Mouse (Mus musculus): Measurements from ENCODE around the gene Apon.
"Not testable (repeated sequence)": the region's sequence is repeated elsewhere in the genome, so short reads cannot be mapped to it uniquely, and the experiment has no call there.

The Apon gene

GRCm38 (mm10) chr10:128253677-128254255, at the start of gene Apon:
Gene Apon (plus strand): TSS chr10:128254096.
- DNase-seq (ENCODE audit: low spot score) = no peak

- no peak for DNase-seq (ENCODE audit: low spot score)
Observed at GRCm38 (mm10) chr10:128204941-128205340, 49.0 kb upstream of the Apon start.

- no peak for DNase-seq (ENCODE audit: low spot score)
Observed at GRCm38 (mm10) chr10:128208326-128208725, 45.6 kb upstream of the Apon start.

GRCm38 (mm10) chr10:128209311-128210009, 44.4 kb upstream of the Apon start:
- no peak for DNase-seq (ENCODE audit: low spot score)

GRCm38 (mm10) chr10:128210131-128210530, 43.8 kb upstream of the Apon start:
- DNase-seq (ENCODE audit: low spot score) = no peak

DNA sequence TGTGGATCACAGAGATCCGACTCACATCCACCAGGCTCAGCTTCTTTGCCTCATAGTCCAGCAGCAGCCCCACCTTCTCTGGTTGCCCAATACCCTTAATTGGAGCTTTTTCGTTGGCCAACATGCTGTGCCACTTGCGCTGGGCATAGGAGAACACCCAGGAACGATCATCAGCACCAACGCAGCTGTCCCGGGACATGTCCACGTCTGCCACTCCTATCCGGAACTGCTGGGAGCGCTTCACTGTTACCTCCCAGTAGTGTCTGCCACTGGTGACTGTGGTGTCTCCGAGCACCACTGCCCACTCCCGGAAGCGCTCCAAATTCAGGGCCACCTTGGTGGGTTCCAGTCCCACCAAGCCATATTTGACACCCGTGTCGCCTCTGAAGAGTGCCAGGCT, 42.9 kb upstream of the Apon start:
- DNase-seq (ENCODE audit: low spot score) = no peak

DNA sequence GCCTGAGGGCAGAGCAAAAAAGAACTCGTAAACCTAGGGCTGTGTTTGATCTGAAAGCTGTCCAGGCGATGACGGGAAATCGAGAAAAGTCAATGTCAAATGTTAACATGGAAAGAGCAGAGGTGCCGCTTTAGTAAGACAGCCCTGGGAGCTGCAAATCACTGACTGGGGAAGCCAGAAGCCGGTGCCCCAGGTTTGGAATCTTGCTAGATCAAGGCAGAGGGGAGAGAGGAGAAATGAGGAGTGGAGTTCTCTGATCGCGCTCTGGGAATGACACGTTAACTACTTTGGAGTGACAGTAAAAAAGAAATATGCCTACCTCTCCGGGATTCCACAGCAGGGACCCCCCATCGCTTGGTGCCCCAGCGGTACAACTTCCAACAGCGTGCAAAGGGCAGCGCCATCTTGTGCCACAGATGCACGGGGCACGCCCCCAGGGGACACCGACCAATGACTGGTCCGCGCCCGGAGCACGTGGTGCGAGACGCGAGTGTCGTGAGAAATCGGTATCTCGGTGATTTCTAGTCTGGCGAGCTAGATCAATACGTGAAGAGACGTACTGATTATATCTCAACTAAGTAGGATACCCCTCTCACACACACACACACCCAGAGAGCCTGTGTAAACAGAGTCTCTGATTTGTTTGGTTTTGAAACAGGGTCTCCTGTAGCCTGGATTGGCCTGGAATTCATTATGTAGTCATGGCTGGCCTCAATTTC, 42.3 kb upstream of the Apon start, which contains the start of gene Spryd4:
Gene Spryd4 (minus strand): TSS at position 418 of the 719 bp plus-strand sequence.
- peak; percentile 82 for DNase-seq (ENCODE audit: low spot score)

DNA sequence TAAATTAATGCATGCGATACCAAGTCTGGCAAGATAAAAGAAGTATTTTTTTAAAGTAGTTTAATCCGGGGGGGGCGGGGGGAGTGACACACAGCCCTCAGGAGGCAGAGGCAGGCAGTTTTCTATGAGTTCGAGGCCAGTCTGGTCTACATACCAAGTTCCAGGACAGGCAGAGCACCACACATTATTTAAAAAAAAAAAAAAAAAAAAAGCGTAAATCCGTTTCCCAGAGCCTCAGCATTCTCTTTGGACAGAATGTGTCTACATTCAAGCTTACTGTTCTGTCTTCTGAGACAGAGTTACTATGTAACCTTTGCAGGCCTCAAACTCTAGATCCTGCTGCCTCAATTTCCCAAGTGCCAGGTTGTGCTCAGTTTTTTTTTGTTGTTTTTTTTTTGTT, 41.7 kb upstream of the Apon start:
- DNase-seq (ENCODE audit: low spot score) = no peak

DNA sequence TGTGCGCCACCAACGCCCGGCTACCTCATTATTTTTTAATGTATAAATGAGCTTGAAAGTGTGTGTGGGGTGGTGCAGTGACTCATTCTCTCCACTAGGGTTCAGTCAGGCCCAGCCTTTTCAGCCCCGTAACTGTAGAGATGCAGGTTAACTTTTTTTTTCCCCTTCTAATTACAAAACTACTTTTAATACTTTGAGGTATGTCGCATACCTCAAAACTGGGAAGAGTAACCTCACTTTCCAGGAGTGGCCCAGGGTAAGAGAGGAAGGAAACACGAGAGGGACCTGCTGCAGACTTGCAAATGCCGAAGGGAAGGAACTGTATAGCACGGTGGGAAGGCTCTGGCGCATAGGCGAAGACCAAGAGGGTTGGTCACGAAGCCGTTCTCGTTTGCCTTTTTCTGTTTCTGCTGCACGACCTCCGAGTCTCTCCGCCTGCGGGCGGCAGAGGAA, 41.0 kb upstream of the Apon start:
- DNase-seq (ENCODE audit: low spot score) = no peak

- not testable (repeated sequence) for DNase-seq (ENCODE audit: low spot score)
Observed at GRCm38 (mm10) chr10:128214112-128214511, 39.8 kb upstream of the Apon start.

DNA sequence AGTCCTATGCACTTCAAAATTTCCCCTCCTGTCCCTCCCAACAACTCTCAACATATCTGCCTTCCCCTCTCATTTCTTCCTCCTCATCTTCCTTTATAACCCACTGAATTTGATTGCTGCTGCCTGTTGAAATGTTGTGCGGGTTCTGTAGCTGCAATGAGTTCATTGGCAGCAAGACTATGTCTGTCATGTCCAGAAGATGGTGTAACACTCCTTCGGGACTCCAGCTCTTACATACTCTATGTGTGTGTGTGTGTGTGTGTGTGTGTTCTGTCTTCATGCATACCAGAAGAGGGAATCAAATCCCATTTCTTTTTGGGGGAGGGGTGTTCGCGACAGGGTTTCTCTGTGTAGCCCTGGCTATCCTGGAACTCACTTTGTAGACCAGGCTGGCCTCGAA, 38.9 kb upstream of the Apon start:
- no peak for DNase-seq (ENCODE audit: low spot score)

DNA sequence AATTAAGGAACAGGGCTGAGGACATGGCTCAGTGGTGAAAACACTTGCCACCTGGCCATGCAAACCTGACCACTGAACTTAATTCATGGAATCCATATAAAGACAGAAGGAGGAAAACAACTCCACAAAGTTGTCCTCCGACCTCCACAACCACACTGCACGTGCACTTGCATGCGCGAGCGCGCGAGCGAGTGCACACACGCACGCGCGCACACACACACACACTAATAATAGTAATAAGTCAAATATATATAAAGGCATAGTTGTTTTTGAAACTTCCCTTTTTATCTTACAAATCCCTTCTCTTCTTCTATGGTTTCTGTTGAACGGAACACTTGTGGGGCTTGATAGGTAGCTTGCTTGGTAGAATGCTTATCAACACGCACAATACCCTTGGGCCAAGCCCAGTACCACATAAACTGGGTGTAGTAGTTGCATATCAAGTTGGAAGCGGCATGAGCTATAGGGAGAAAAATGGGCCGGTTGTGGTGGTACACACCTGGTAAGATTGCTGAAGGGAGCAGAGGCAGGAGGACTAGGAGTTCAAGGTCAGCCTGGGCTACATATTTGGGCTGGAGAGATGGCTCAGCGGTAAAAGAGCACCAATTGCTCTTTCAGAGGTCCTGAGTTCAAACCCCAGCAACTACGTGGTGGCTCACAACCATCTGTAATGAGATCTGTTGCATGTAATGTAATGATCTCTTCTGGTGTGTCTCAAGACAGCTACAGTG, 35.3 kb upstream of the Apon start:
- DNase-seq (ENCODE audit: low spot score) = no peak

GRCm38 (mm10) chr10:128221533-128222286, 32.2 kb upstream of the Apon start:
- DNase-seq (ENCODE audit: low spot score) = no peak

GRCm38 (mm10) chr10:128225064-128225463, 28.8 kb upstream of the Apon start:
- DNase-seq (ENCODE audit: low spot score) = no peak

DNA sequence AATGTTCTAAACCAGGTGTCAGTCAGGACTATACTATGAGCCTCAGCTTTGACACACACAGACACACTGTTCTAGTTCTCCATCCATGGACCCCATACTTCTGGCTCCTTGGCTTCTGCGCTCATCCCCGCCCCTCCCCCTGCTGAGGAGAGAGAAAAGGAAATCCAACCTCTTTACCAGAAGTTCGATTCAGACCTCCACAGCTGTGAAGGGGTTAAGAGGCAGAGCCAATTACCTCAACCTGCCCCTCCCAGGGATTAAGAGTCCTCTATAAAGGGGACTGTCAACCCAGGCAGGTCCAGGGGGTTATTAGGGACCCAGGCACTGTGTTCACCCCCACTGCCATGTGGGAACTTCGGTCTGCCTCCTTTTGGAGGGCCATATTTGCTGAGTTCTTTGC, 28.4 kb upstream of the Apon start, which contains the start of gene Mip:
Gene Mip (plus strand): TSS at position 301 of the 400 bp plus-strand sequence.
- DNase-seq (ENCODE audit: low spot score) = no peak

- DNase-seq (ENCODE audit: low spot score) = no peak
Observed at GRCm38 (mm10) chr10:128227592-128227991, 26.3 kb upstream of the Apon start.

DNA sequence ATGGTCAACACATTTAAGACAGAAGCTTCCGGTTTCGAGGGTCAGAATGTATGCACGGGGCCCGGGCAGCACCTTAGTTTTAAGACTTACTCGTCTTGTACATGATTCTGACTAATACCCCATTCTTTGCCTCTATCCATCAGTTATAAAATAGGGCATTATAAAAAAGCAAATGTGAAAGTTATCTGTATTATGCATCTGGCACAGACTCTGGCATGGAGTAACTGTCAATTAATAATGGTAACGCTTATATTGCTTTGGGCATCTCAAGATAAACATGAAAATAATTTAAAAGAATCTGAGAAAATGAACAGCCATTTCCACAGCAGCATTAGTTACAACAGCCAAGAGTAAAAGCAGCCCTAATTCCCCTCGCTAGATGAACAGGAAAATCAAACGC, 25.9 kb upstream of the Apon start:
- DNase-seq (ENCODE audit: low spot score) = no peak

DNA sequence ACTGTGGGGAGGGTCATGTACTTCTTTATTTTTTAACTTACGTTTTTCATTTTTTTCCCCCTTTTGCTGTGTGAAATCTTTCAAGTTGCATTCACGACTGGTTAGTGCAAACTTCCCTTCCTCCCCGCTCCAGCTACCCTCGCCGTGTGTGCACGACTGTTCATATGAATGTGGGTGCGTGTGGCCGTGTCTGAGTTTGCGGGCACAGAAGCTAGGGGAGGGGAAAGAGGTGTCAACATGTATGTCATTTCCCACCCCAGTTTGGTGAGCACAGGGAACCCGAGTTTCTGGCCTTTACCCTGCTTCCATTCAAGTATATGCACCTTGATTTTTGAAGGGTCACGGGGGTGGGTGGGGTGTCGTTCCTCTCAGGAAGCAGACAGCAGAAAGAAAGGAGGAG, 23.3 kb upstream of the Apon start:
- DNase-seq (ENCODE audit: low spot score) = no peak

- no peak for DNase-seq (ENCODE audit: low spot score)
Observed at GRCm38 (mm10) chr10:128231146-128231545, 22.8 kb upstream of the Apon start.

DNA sequence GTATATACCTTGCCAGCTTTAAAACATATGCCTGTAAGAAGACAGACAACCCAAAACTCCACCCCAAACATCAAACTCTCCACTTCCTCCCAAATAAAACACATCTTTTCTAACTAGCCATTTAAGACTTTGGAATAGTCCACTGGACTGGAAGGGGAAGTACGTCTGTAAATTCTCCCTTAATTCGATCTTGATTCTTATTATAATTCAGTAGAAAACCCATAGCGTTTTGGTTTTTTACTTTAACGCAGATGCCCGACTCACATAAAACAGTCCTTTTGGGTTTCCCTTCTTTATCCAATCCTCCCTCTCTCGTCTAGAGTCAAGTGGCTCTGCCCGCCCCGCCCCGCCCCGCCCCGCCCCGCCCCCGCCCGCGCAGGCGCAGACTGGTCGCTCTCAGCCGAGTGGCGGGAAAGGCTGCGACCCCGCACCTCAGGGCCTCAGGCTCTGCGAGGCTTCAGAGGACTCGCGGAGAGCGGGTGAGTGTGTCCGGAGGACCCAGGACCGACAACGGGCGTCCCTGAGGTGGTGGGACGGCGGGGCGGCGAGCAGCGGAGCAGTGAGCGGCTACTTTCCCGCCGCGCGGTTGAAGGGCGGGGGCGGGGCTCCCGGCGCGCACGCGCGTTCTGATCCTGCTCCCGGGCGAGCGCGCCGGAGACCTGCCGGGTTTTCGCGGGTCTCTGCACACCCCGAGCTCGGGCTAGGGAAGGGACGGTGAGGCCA, 22.0 kb upstream of the Apon start, which contains the start of gene Timeless:
Gene Timeless (plus strand): TSS at position 369 of the 723 bp plus-strand sequence.
- peak; percentile 66 for DNase-seq (ENCODE audit: low spot score)

Data from left cerebral cortex, adult 11 months (tissue).